Mouse (Mus musculus) spleen, adult 2 months (tissue): ENCODE data around the gene Ywhag. TPM values are rescaled to one million over a fixed set of nuclear protein-coding genes. Genes with fewer than 3 reads are reported as not detected.
A peak's percentile ranks its signal among the peaks of the same experiment; 100 is the strongest.

Experiments used
- DNase-seq, 2 experiments: peaks; one replicate each; pipeline versions ENCODE4 v3.0.0 to v3.0.0-alpha.2; 2012 to 2021; ENCODE audit warnings: low spot score in 2 of 2, low read depth in 1 of 2
- H3K27ac ChIP-seq: fragments of 200-500 bp; 2 replicates; pipeline ENCODE4 v1.5.1; 2012; ENCODE audit warnings: low read length, inconsistent platforms; ENCODE audit not compliant: insufficient read depth
- H3K27me3 ChIP-seq: fragments of 200-500 bp; 2 replicates; pipeline ENCODE4 v1.6.1; 2012; ENCODE audit warnings: mild to moderate bottlenecking, moderate library complexity, low read length, inconsistent platforms; ENCODE audit not compliant: control insufficient read depth, insufficient read depth
- H3K36me3 ChIP-seq: fragments of 200-500 bp; 2 replicates; pipeline ENCODE4 v1.6.1; 2012; ENCODE audit warnings: mild to moderate bottlenecking, low read length, inconsistent platforms; ENCODE audit not compliant: control insufficient read depth, insufficient read depth
- H3K4me1 ChIP-seq: fragments of 200-500 bp; 2 replicates; pipeline ENCODE4 v1.6.1; 2011; ENCODE audit warnings: inconsistent platforms; ENCODE audit not compliant: control insufficient read depth, insufficient read depth, insufficient read length
- H3K4me3 ChIP-seq: fragments of 200-500 bp; 2 replicates; pipeline ENCODE4 v1.5.1; 2011; ENCODE audit warnings: mild to moderate bottlenecking, inconsistent platforms; ENCODE audit not compliant: insufficient read depth, insufficient read length; ENCODE audit errors: extremely low read depth
- CTCF ChIP-seq: fragments of 200-500 bp; IDR thresholded peaks from 2 replicates; pipeline ENCODE4 v1.5.1; 2011; ENCODE audit warnings: mild to moderate bottlenecking, inconsistent platforms; ENCODE audit not compliant: insufficient read depth, insufficient read length, insufficient replicate concordance; ENCODE audit errors: extremely low read depth
- POLR2A ChIP-seq: fragments of 200-500 bp; IDR thresholded peaks from 2 replicates; pipeline ENCODE4 v1.6.1; 2011; ENCODE audit warnings: low read depth, low read length, inconsistent platforms
- WGBS: fragments of 180-500 bp; shearing (Covaris S2); methylation state at CpG from one replicate; pipeline ENCODE4 v1.1.7; 2018; 5-methylcytosine and 5-hydroxymethylcytosine counted together
- polyA plus RNA-seq: library from polyadenylated mRNA; depleted of rRNA; stranded (reverse); fragments of >200 nt; gene quantifications from 2 replicates; pipeline ENCODE4 v1.2.3, GENCODE M21; 2012; rRNA removed

Gene Ywhag
- polyA plus RNA-seq, 1 experiment, result 40.9 TPM

DNA sequence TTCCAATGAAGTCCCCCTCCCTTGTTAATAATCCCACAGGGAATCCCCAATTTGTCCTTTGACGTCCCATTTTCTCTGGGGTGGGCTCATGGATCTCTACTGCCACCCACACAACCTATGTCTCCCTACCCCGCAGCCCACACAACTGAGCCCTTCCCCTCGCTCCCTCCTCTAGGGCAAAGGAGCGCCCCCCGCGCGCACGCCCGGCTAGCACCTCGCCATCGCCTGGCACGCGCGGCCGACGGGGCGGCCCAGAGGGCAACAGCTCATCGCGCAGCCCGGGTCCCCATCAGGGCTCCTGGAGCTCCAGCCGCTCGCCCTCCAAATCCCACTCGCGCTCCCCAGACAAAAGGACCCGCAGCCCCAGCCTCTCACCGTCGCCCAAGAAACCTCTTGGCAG lies 65.8 kb downstream of the Ywhag start:
- DNase-seq, result no peak
- peaks cover 5% of the 10 kb centered on the region for H3K4me1 ChIP-seq
- WGBS, result 11% methylated on average over 27 of the region's 27 CpGs
- H3K36me3 ChIP-seq, result no peaks in the 10 kb centered on the region
- TF ChIP-seq CTCF, result no peak
- TF ChIP-seq POLR2A, result no peak
- H3K27ac ChIP-seq, result no peak overlapping the region
- no peak overlapping the region for H3K4me3 ChIP-seq
- H3K27me3 ChIP-seq, result peaks cover 22% of the 10 kb centered on the region

DNA sequence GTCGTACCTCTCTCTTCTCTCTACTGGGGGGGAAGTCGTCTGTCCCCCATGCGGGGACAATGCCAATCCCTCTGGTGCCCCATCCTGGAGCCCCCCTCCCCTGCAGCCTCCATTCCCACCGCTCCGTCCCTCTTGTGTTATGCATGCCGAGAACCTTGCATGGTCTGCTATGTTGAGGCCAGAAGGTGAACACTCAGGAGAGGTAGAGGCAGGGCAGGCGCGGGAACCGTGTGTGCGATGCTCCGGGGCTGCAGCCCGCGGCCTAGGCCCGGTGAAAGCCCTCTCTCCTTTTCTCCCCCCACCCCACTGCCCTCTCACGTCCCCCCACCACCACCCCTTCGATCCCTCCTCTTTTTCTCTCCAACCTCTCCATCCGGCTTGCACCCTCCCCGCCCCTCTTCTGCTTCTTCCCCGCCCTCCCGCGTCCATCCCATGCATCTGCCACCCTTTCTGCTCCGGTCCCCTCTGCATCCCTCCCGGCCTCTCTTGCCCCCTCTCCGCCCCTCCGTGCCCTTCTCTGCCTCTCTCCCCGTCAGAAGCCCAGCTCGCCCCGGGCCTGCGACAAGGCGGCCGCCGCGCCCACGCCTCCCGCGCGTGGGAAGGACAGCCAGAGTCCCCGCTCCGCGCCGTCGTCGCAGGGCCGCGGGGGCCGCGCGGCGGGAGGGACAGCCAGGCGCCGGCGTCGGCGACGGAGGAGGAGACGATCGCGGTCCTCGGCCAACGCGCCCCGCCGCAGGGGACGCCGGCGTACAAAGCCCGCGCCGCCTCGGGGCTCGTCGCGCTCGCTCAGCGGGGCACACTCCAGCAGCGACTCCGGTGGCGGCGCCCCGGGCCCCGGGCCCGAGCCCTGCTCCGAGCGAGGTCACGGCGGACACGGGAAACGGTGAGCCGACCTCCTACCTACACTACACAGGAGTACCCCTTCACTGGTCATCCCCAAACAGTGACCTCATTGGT lies 66.5 kb downstream of the Ywhag start:
- Histone ChIP-seq H3K27ac (no peak overlapping the region), H3K4me1 (peaks cover 5% of the 10 kb centered on the region), H3K27me3 (peaks cover 22% of the 10 kb centered on the region), H3K4me3 (peak overlapping the region; percentile 11; the same call in 1 of the 2 replicates), H3K36me3 (no peaks in the 10 kb centered on the region)
- no peak for DNase-seq
- 3% methylated on average over 85 of the region's 89 CpGs for WGBS
- no peak for TF ChIP-seq CTCF
- no peak for TF ChIP-seq POLR2A

- peaks cover 5% of the 10 kb centered on the region for H3K4me1 ChIP-seq
- H3K27ac ChIP-seq, result no peak overlapping the region
- H3K27me3 ChIP-seq, result peaks cover 22% of the 10 kb centered on the region
- no peaks in the 10 kb centered on the region for H3K36me3 ChIP-seq
- no peak for TF ChIP-seq CTCF
- TF ChIP-seq POLR2A, result no peak
- WGBS, result 56% methylated on average over 8 of the region's 8 CpGs
- DNase-seq, result no peak
- H3K4me3 ChIP-seq, result no peak overlapping the region
Observed at GRCm38 (mm10) chr5:135866662-135867061, 67.8 kb downstream of the Ywhag start.

Other genes starting within 250 kb of the Ywhag start
- gene Tmem120a, start 190.2 kb downstream of the Ywhag start, polyA plus RNA-seq, result 16.1 and 17.3 TPM in 2 replicates
- not detected in 2 replicates for gene Styxl1, start 156.2 kb downstream of the Ywhag start, polyA plus RNA-seq
- gene Mdh2, start 156.1 kb downstream of the Ywhag start, polyA plus RNA-seq, result 200 and 320 TPM in 2 replicates
- gene Srrm3, start 127.7 kb downstream of the Ywhag start, polyA plus RNA-seq, result 0.05 and 0.06 TPM in 2 replicates
- gene Hspb1, start 46.7 kb downstream of the Ywhag start, polyA plus RNA-seq, result 34.0 and 70.5 TPM in 2 replicates
- gene Ssc4d, start 39.9 kb upstream of the Ywhag start, polyA plus RNA-seq, result 2.0 and 2.4 TPM in 2 replicates
- not detected in 2 replicates for gene Zp3, start 45.5 kb upstream of the Ywhag start, polyA plus RNA-seq
- 25.6 and 32.8 TPM in 2 replicates for gene Dtx2, start 60.2 kb upstream of the Ywhag start, polyA plus RNA-seq
- gene Upk3b, start 103.9 kb upstream of the Ywhag start, polyA plus RNA-seq, result 3.9 and 6.9 TPM in 2 replicates
- not detected in 2 replicates for gene Upk3bl, start 119.9 kb upstream of the Ywhag start, polyA plus RNA-seq
- gene Rasa4, start 149.3 kb upstream of the Ywhag start, polyA plus RNA-seq, result 38.1 and 43.0 TPM in 2 replicates
- gene Polr2j, start 182.0 kb upstream of the Ywhag start, polyA plus RNA-seq, result 32.3 and 38.1 TPM in 2 replicates
- 39.5 and 46.4 TPM in 2 replicates for gene Lrwd1, start 201.5 kb upstream of the Ywhag start, polyA plus RNA-seq
- gene Alkbh4, start 201.5 kb upstream of the Ywhag start, polyA plus RNA-seq, result 19.6 and 28.4 TPM in 2 replicates
- gene Orai2, start 236.1 kb upstream of the Ywhag start, polyA plus RNA-seq, result 113 and 167 TPM in 2 replicates